ENCODE assay signal across 9 mouse cellular contexts in genomic region chr11:117038282-117039106, GRCm38 (mm10).
DNase-seq lines count a peak whose midpoint lies in the region; ATAC-seq and TF ChIP-seq lines count a peak whose summit lies in the region.
"Had no signal": no experiment of that assay in that cellular context is flagged by ENCODE, and none has a peak within 500 bp of the region (broad histone marks: within the 10 kb centered on the region; RNA-seq: fewer than 3 reads in every experiment).

No protein-coding gene starts in this region.

- no peaks in the 10 kb centered on the region for H3K9me3 ChIP-seq in intestine, postnatal 0 days (ENCODE audit: control insufficient read depth)
- no peaks in the 10 kb centered on the region for H3K9me3 ChIP-seq in midbrain, postnatal 0 days (ENCODE audit: low read length)

- peak; percentile 33 for DNase-seq in kidney, adult 2 months
- no peak for DNase-seq in kidney, adult 9 months
- peak; percentile 93 for DNase-seq in WW6 (ENCODE audit: low read depth, low spot score)
- DNase-seq in midbrain, postnatal 0 days (ENCODE audit: low spot score): no peak
- no peak for DNase-seq in frontal cortex, postnatal 36 days (ENCODE audit: low spot score in 2 of 2)
- no peak for DNase-seq in c-Kit-positive CD71-positive TER-119-positive erythroid progenitor cells, embryonic 14.5 days (ENCODE audit: low spot score)
- DNase-seq in frontal cortex, adult 2 months (ENCODE audit: extremely low spot score in 1 of 2, low spot score in 1 of 2): no peak
- DNase-seq: thymus, adult 18-20 months had no signal

- no peak for TF ChIP-seq POLR2A in kidney, adult 2 months (IDR thresholded peaks at IDR 0.05; ENCODE audit: low read depth, low read length)

- peak; percentile 55; the same call in 1 of the 2 replicates for ATAC-seq in intestine, postnatal 0 days
- no peak for ATAC-seq in midbrain, postnatal 0 days (ENCODE audit: low FRiP score)

- TF ChIP-seq CTCF in kidney, adult 2 months (conservative IDR thresholded peaks at IDR 0.05; ENCODE audit: insufficient read depth, insufficient read length, low read depth, low read length): no peak
- TF ChIP-seq CTCF in intestine, postnatal 0 days (IDR thresholded peaks at IDR 0.05; ENCODE audit: low read depth): peak; percentile 46
- peak; percentile 22 for TF ChIP-seq CTCF in midbrain, postnatal 0 days (IDR thresholded peaks at IDR 0.05)

- H3K9ac ChIP-seq in intestine, postnatal 0 days (ENCODE audit: low read depth, low read length): no peak overlapping the region
- no peak overlapping the region for H3K9ac ChIP-seq in midbrain, postnatal 0 days (replicated peaks; ENCODE audit: low read length, poor library complexity, severe bottlenecking)

- H3K4me3 ChIP-seq in kidney, adult 2 months (ENCODE audit: insufficient read depth, low read depth, low read length): no peak overlapping the region
- no peak overlapping the region for H3K4me3 ChIP-seq in intestine, postnatal 0 days (ENCODE audit: low read depth, low read length)
- H3K4me3 ChIP-seq in midbrain, postnatal 0 days (ENCODE audit: low read depth, low read length): no peak overlapping the region

- no peak overlapping the region for H3K27ac ChIP-seq in kidney, adult 2 months (ENCODE audit: insufficient read depth, low read depth, low read length)
- H3K27ac ChIP-seq in intestine, postnatal 0 days (ENCODE audit: low read depth, low read length): no peak overlapping the region
- H3K27ac ChIP-seq in midbrain, postnatal 0 days (ENCODE audit: low read depth, low read length): no peak overlapping the region

- no peaks in the 10 kb centered on the region for H3K27me3 ChIP-seq in kidney, adult 2 months (replicated peaks; ENCODE audit: control insufficient read depth, insufficient read depth, low read length)
- H3K27me3 ChIP-seq in intestine, postnatal 0 days (replicated peaks; ENCODE audit: control insufficient read depth, insufficient read depth, low read length): no peaks in the 10 kb centered on the region
- no peaks in the 10 kb centered on the region for H3K27me3 ChIP-seq in midbrain, postnatal 0 days (ENCODE audit: insufficient read depth, low read length)

- no peaks in the 10 kb centered on the region for H3K36me3 ChIP-seq in kidney, adult 2 months (ENCODE audit: control insufficient read depth, insufficient read depth, low read length)
- no peaks in the 10 kb centered on the region for H3K36me3 ChIP-seq in intestine, postnatal 0 days (ENCODE audit: control insufficient read depth, insufficient read depth)
- H3K36me3 ChIP-seq in midbrain, postnatal 0 days (ENCODE audit: insufficient read depth, low read length): no peaks in the 10 kb centered on the region

- WGBS in kidney, adult 2 months: 39% methylated on average over 20 of the region's 20 CpGs
- 38% methylated on average over 19 of the region's 20 CpGs for whole genome bisulfite sequencing in intestine, postnatal 0 days
- 36% methylated on average over 19 of the region's 20 CpGs for WGBS in midbrain, postnatal 0 days

- H3K4me1 ChIP-seq in kidney, adult 2 months (ENCODE audit: control insufficient read depth, insufficient read depth, low read length): no peaks in the 10 kb centered on the region
- no peaks in the 10 kb centered on the region for H3K4me1 ChIP-seq in intestine, postnatal 0 days (replicated peaks; ENCODE audit: control insufficient read depth, insufficient read depth, low read length)
- H3K4me1 ChIP-seq in midbrain, postnatal 0 days (ENCODE audit: insufficient read depth, low read length): peaks cover 5% of the 10 kb centered on the region; the same call in 1 of the 2 replicates

- H3K4me2 ChIP-seq in intestine, postnatal 0 days (replicated peaks; ENCODE audit: low read depth): peak overlapping the region; percentile 31
- no peak overlapping the region for H3K4me2 ChIP-seq in midbrain, postnatal 0 days (ENCODE audit: low read depth, low read length, poor library complexity, severe bottlenecking)

Comparison
In these comparisons a context has a peak if more than half of its experiments do, and no peak if none do; other contexts are left out.
1. DNase-seq: peak in kidney, adult 2 months (single experiment) and WW6 (single experiment); none in kidney, adult 9 months (single experiment), midbrain, postnatal 0 days (single experiment), frontal cortex, postnatal 36 days (0 of 2), c-Kit-positive CD71-positive TER-119-positive erythroid progenitor cells, embryonic 14.5 days (single experiment) and frontal cortex, adult 2 months (0 of 2).